In the genomic region with DNA sequence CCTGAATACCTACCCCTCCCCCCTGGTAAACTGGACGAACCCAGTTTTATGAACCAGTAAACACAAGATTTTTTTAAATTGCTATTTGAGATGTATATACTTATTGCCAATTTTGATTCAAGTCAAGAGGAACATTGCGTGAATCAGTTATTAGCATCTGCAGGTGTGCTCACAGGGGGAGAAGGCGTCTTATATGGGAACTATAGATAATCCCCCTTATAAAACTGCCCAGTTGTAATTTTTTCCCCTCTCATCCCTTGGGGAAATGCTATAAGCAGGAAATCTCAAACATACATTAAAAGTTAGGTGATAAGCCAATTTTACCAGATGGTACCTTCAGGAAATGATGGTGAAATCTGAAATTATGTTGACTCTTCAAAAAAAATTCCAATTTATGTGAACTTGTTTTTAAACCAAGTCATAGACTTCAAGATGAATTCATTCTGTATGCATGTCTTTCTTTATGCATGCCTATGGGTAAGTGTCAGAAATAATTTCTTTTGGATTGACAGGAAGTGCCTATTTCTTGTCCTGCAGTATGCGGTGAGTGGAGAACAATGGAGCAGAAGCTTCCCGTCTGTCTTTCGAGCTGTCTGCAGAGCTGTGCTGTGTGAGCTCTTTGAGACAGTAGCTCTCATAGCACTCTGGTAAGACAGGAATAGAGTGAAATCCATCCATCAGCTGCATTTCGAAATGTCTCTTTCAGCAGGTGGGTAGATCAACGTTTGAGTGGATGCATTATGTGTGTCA, we compare ENCODE assay signal across 17 mouse cellular contexts.
DNase-seq lines count a peak whose midpoint lies in the region; ATAC-seq and TF ChIP-seq lines count a peak whose summit lies in the region.
"Had no signal": no experiment of that assay in that cellular context is flagged by ENCODE, and none has a peak within 500 bp of the region (broad histone marks: within the 10 kb centered on the region; RNA-seq: fewer than 3 reads in every experiment).

No protein-coding gene starts in this region.

- 47% methylated on average over 8 of the region's 8 CpGs for WGBS in hindbrain, postnatal 0 days
- 78% methylated on average over 8 of the region's 8 CpGs for WGBS in hindbrain, embryonic 12.5 days
- WGBS in midbrain, postnatal 0 days: 70% methylated on average over 8 of the region's 8 CpGs
- 85% methylated on average over 8 of the region's 8 CpGs for WGBS in midbrain, embryonic 13.5 days
- 60% methylated on average over 8 of the region's 8 CpGs for WGBS in limb, embryonic 13.5 days

- H3K4me3 ChIP-seq in hindbrain, postnatal 0 days (ENCODE audit: low read length): no peak overlapping the region
- no peak overlapping the region for H3K4me3 ChIP-seq in hindbrain, embryonic 12.5 days
- no peak overlapping the region for H3K4me3 ChIP-seq in midbrain, postnatal 0 days (ENCODE audit: low read depth, low read length)
- no peak overlapping the region for H3K4me3 ChIP-seq in midbrain, embryonic 13.5 days (replicated peaks)
- H3K4me3 ChIP-seq in limb, embryonic 13.5 days: no peak overlapping the region
- H3K4me3 ChIP-seq: erythroblast, embryonic 14.5 days; liver, embryonic 13.5 days; neural tube, embryonic 13.5 days had no signal

- no peaks in the 10 kb centered on the region for H3K27me3 ChIP-seq in hindbrain, postnatal 0 days (ENCODE audit: insufficient read depth, low read length)
- no peaks in the 10 kb centered on the region for H3K27me3 ChIP-seq in hindbrain, embryonic 12.5 days
- H3K27me3 ChIP-seq in midbrain, postnatal 0 days (ENCODE audit: insufficient read depth, low read length): no peaks in the 10 kb centered on the region
- H3K27me3 ChIP-seq in midbrain, embryonic 13.5 days: no peaks in the 10 kb centered on the region
- no peaks in the 10 kb centered on the region for H3K27me3 ChIP-seq in limb, embryonic 13.5 days
- H3K27me3 ChIP-seq: liver, embryonic 13.5 days; neural tube, embryonic 13.5 days had no signal

- 0 out of 2 replicates have a peak, but pooled peaks cover 7% of the 10 kb centered on the region for H3K4me1 ChIP-seq in hindbrain, postnatal 0 days (ENCODE audit: insufficient read depth, low read length)
- no peaks in the 10 kb centered on the region for H3K4me1 ChIP-seq in hindbrain, embryonic 12.5 days
- no peaks in the 10 kb centered on the region for H3K4me1 ChIP-seq in midbrain, postnatal 0 days (ENCODE audit: insufficient read depth, low read length)
- peaks cover 6% of the 10 kb centered on the region; the same call in 1 of the 2 replicates for H3K4me1 ChIP-seq in midbrain, embryonic 13.5 days (replicated peaks)
- 0 out of 2 replicates have a peak, but pooled peaks cover 11% of the 10 kb centered on the region for H3K4me1 ChIP-seq in limb, embryonic 13.5 days
- H3K4me1 ChIP-seq: liver, embryonic 13.5 days had no signal

- no peak overlapping the region for H3K9ac ChIP-seq in hindbrain, postnatal 0 days (replicated peaks; ENCODE audit: low read length)
- no peak overlapping the region for H3K9ac ChIP-seq in hindbrain, embryonic 12.5 days
- H3K9ac ChIP-seq in midbrain, postnatal 0 days (replicated peaks; ENCODE audit: low read length, poor library complexity, severe bottlenecking): no peak overlapping the region
- H3K9ac ChIP-seq in midbrain, embryonic 13.5 days (replicated peaks): no peak overlapping the region
- H3K9ac ChIP-seq in limb, embryonic 13.5 days: no peak overlapping the region
- H3K9ac ChIP-seq: liver, embryonic 13.5 days; neural tube, embryonic 13.5 days had no signal

- H3K9me3 ChIP-seq in hindbrain, postnatal 0 days (ENCODE audit: low read length): no peaks in the 10 kb centered on the region
- no peaks in the 10 kb centered on the region for H3K9me3 ChIP-seq in hindbrain, embryonic 12.5 days (replicated peaks)
- no peaks in the 10 kb centered on the region for H3K9me3 ChIP-seq in midbrain, postnatal 0 days (ENCODE audit: low read length)
- no peaks in the 10 kb centered on the region for H3K9me3 ChIP-seq in midbrain, embryonic 13.5 days
- no peaks in the 10 kb centered on the region for H3K9me3 ChIP-seq in limb, embryonic 13.5 days
- H3K9me3 ChIP-seq: liver, embryonic 13.5 days; neural tube, embryonic 13.5 days had no signal

- no peak for TF ChIP-seq POLR2A in brain, embryonic 14.5 days (IDR thresholded peaks at IDR 0.05; ENCODE audit: borderline replicate concordance, extremely low read depth, insufficient read depth, insufficient read length, poor library complexity, severe bottlenecking)

- no peak for TF ChIP-seq CTCF in hindbrain, postnatal 0 days (IDR thresholded peaks at IDR 0.05; ENCODE audit: low read depth)
- no peak for TF ChIP-seq CTCF in midbrain, postnatal 0 days (IDR thresholded peaks at IDR 0.05)
- no peak for TF ChIP-seq CTCF in brain, embryonic 14.5 days (IDR thresholded peaks at IDR 0.05; ENCODE audit: borderline replicate concordance, extremely low read depth, insufficient read depth, insufficient read length)

- peak overlapping the region; percentile 27; the same call in 1 of the 2 replicates for H3K27ac ChIP-seq in hindbrain, postnatal 0 days
- no peak overlapping the region for H3K27ac ChIP-seq in hindbrain, embryonic 12.5 days
- no peak overlapping the region for H3K27ac ChIP-seq in midbrain, postnatal 0 days (ENCODE audit: low read depth, low read length)
- no peak overlapping the region for H3K27ac ChIP-seq in midbrain, embryonic 13.5 days
- H3K27ac ChIP-seq in limb, embryonic 13.5 days: peak overlapping the region; percentile 78; the same call in 1 of the 2 replicates
- H3K27ac ChIP-seq: kidney, postnatal 0 days; liver, embryonic 13.5 days; neural tube, embryonic 13.5 days had no signal

- no peak for DNase-seq in hindbrain, postnatal 0 days (ENCODE audit: low spot score)
- peak; percentile 15 for DNase-seq in midbrain, postnatal 0 days (ENCODE audit: low spot score)
- peak; percentile 58 for DNase-seq in brain, embryonic 14.5 days (ENCODE audit: low read depth)
- DNase-seq in thymus, postnatal 10 days (ENCODE audit: low spot score in 2 of 2): no peak
- DNase-seq in frontal cortex, postnatal 10 days (ENCODE audit: low spot score in 2 of 2): no peak
- DNase-seq: kidney, adult 11 months; liver, embryonic 13.5 days; right cerebral cortex, postnatal 14 days; spleen, adult 18-20 months; thymus, adult 18-20 months had no signal

- H3K4me2 ChIP-seq in hindbrain, postnatal 0 days (ENCODE audit: low read depth, low read length): no peak overlapping the region; the same call in 1 of the 2 replicates
- no peak overlapping the region for H3K4me2 ChIP-seq in hindbrain, embryonic 12.5 days (replicated peaks)
- H3K4me2 ChIP-seq in midbrain, postnatal 0 days (ENCODE audit: low read depth, low read length, poor library complexity, severe bottlenecking): no peak overlapping the region
- H3K4me2 ChIP-seq in midbrain, embryonic 13.5 days (replicated peaks): no peak overlapping the region
- H3K4me2 ChIP-seq in limb, embryonic 13.5 days (replicated peaks): no peak overlapping the region
- H3K4me2 ChIP-seq: liver, embryonic 13.5 days; neural tube, embryonic 13.5 days had no signal

- ATAC-seq in hindbrain, postnatal 0 days: peak; percentile 58; the same call in 1 of the 2 replicates
- no peak for ATAC-seq in hindbrain, embryonic 12.5 days (ENCODE audit: low FRiP score)
- peak; percentile 22; the same call in 1 of the 2 replicates for ATAC-seq in midbrain, postnatal 0 days (ENCODE audit: low FRiP score)
- no peak for ATAC-seq in midbrain, embryonic 13.5 days
- peak; percentile 61 for ATAC-seq in limb, embryonic 13.5 days (ENCODE audit: low FRiP score, low read depth)
- ATAC-seq: activated CD4-positive, CD25-positive, alpha-beta regulatory T cell, adult 4 months had no signal

- no peaks in the 10 kb centered on the region for H3K36me3 ChIP-seq in hindbrain, postnatal 0 days (ENCODE audit: insufficient read depth, low read length)
- H3K36me3 ChIP-seq in hindbrain, embryonic 12.5 days: no peaks in the 10 kb centered on the region
- H3K36me3 ChIP-seq in midbrain, postnatal 0 days (ENCODE audit: insufficient read depth, low read length): no peaks in the 10 kb centered on the region
- no peaks in the 10 kb centered on the region for H3K36me3 ChIP-seq in midbrain, embryonic 13.5 days
- H3K36me3 ChIP-seq in limb, embryonic 13.5 days: no peaks in the 10 kb centered on the region
- H3K36me3 ChIP-seq: liver, embryonic 13.5 days; neural tube, embryonic 13.5 days had no signal

Comparison
In these comparisons a context has a peak if more than half of its experiments do, and no peak if none do; other contexts are left out.
1. ATAC-seq: peak in hindbrain, postnatal 0 days (single experiment), midbrain, postnatal 0 days (single experiment) and limb, embryonic 13.5 days (single experiment); none in hindbrain, embryonic 12.5 days (single experiment) and midbrain, embryonic 13.5 days (single experiment).
2. H3K27ac ChIP-seq: peak in hindbrain, postnatal 0 days (single experiment) and limb, embryonic 13.5 days (single experiment); none in hindbrain, embryonic 12.5 days (single experiment), midbrain, postnatal 0 days (single experiment) and midbrain, embryonic 13.5 days (single experiment).
3. DNase-seq: peak in midbrain, postnatal 0 days (single experiment) and brain, embryonic 14.5 days (single experiment); none in hindbrain, postnatal 0 days (single experiment), thymus, postnatal 10 days (0 of 2) and frontal cortex, postnatal 10 days (0 of 2).